Mouse (Mus musculus) cerebellum, adult 2 months (tissue): ENCODE results near the gene Abhd6. TPM values are rescaled to one million over a fixed set of nuclear protein-coding genes. Genes with fewer than 3 reads are reported as not detected.

ENCODE experiments used
- DNase-seq, 2 experiments: peaks; one replicate each; pipeline ENCODE4 v3.0.0; 2021
- H3K27ac ChIP-seq: fragments of 200-500 bp; 2 replicates; pipeline ENCODE4 v1.5.1; 2012; ENCODE audit warnings: low read length, control low read depth, inconsistent platforms; ENCODE audit not compliant: insufficient read depth
- H3K27me3 ChIP-seq: fragments of 200-500 bp; 2 replicates; pipeline ENCODE4 v1.6.1; 2012; ENCODE audit warnings: inconsistent platforms, mild to moderate bottlenecking, low read length, moderate library complexity; ENCODE audit not compliant: control insufficient read depth, insufficient read depth
- H3K4me1 ChIP-seq: fragments of 200-500 bp; 2 replicates; pipeline ENCODE4 v1.6.1; 2011; ENCODE audit warnings: low read length; ENCODE audit not compliant: control insufficient read depth, insufficient read depth
- H3K4me3 ChIP-seq: fragments of 200-500 bp; replicated peaks from 2 replicates; pipeline ENCODE3; 2011; ENCODE audit warnings: mild to moderate bottlenecking, low read depth, low read length, control low read depth; ENCODE audit not compliant: insufficient read depth
- CTCF ChIP-seq: fragments of 200-500 bp; IDR thresholded peaks from 2 replicates; pipeline ENCODE4 v1.5.1; 2011; ENCODE audit warnings: low read depth, mild to moderate bottlenecking, control low read depth, low read length, moderate library complexity, borderline replicate concordance; ENCODE audit not compliant: insufficient read depth
- POLR2A ChIP-seq: fragments of 200-500 bp; IDR thresholded peaks from 2 replicates; pipeline ENCODE4 v1.6.1; 2011; ENCODE audit warnings: low read length, control low read depth, borderline replicate concordance; ENCODE audit not compliant: insufficient read depth
- WGBS: fragments of 180-500 bp; shearing (Covaris S2); methylation state at CpG from one replicate; pipeline ENCODE4 v1.1.7; 2018; 5-methylcytosine and 5-hydroxymethylcytosine counted together
- polyA plus RNA-seq: library from polyadenylated mRNA; depleted of rRNA; stranded (reverse); fragments of >200 nt; gene quantifications from 2 replicates; pipeline ENCODE4 v1.2.3, GENCODE M21; 2012

The Abhd6 gene
- polyA plus RNA-seq, 1 experiment = 59.1 TPM

DNA sequence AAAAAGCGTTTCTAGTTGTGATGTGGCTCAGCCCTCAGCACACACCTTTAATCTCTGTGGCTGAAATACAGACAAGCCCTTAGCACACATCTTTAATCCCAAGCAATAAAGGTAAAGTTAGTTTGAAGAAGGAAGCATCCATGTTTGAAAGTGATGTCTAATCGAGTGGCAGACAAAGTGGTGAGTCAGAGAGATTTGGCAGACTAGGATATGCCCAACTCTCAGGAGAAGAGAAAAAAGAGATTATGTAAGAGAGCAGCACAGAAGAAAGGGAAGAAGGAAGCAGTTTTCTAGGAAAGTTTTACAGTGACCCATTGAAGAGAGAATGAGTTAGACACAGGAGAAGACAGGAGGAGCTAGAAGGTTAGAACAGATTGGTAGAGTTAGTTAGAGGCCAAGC is 86.3 kb downstream of the Abhd6 start:
- DNase-seq = no peak
- TF ChIP-seq POLR2A (no peak), CTCF (no peak)
- Histone ChIP-seq H3K27ac (no peak overlapping the region), H3K4me3 (no peak overlapping the region), H3K27me3 (no peaks in the 10 kb centered on the region), H3K4me1 (no peaks in the 10 kb centered on the region)
- WGBS = 95% methylated on average over 2 of the region's 2 CpGs

DNA sequence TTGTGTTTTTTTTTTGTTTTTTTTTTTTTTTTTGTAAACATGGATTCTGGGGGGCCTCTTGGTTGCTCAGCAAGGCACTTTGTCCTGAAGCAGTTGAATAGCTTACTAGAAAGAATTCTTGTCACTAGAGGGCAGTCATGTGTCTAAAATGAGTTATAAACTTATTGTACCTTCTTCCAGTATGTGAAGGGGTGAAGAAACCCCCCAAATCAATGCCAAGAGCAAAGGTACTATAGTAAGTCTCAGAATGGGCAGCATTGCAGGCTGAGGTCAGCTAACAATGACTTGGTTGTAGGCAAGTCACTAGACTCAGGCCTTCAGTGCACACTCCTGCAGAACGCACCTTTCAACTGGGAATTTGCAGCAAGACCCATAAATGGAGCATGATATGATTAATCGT is 89.9 kb downstream of the Abhd6 start:
- Histone ChIP-seq H3K27ac (no peak overlapping the region), H3K4me3 (no peak overlapping the region), H3K4me1 (no peaks in the 10 kb centered on the region), H3K27me3 (no peaks in the 10 kb centered on the region)
- 84% methylated on average over 2 of the region's 2 CpGs for WGBS
- TF ChIP-seq CTCF = peak; percentile 30; the same call in 1 of the 2 replicates
- no peak for TF ChIP-seq POLR2A
- DNase-seq = peak in 1 of 2 experiments; percentile 37

DNA sequence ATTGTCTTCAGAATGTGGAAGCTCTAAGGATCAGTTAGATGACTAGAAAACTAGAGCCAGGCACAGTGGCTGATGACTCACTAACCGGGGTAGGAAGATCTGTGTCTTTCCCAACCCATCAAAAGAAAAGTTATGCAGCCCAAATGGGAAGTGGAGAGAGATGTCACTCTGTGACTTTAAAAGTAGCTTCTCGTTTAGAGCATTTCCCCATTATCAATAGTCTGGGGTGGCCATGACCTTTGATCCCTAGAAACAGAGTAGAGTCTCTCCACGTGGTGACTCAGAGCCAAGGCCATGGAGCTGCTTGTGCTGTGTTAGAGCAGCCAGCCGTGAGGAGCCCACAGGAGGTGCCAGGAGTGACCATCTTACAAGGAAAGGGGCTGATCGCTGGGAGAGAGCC is 90.7 kb downstream of the Abhd6 start:
- no peak overlapping the region for H3K4me3 ChIP-seq
- TF ChIP-seq CTCF (no peak), POLR2A (no peak)
- H3K4me1 ChIP-seq = no peaks in the 10 kb centered on the region
- no peaks in the 10 kb centered on the region for H3K27me3 ChIP-seq
- WGBS = 35% methylated on average over 5 of the region's 5 CpGs
- no peak overlapping the region for H3K27ac ChIP-seq
- no peak for DNase-seq

DNA sequence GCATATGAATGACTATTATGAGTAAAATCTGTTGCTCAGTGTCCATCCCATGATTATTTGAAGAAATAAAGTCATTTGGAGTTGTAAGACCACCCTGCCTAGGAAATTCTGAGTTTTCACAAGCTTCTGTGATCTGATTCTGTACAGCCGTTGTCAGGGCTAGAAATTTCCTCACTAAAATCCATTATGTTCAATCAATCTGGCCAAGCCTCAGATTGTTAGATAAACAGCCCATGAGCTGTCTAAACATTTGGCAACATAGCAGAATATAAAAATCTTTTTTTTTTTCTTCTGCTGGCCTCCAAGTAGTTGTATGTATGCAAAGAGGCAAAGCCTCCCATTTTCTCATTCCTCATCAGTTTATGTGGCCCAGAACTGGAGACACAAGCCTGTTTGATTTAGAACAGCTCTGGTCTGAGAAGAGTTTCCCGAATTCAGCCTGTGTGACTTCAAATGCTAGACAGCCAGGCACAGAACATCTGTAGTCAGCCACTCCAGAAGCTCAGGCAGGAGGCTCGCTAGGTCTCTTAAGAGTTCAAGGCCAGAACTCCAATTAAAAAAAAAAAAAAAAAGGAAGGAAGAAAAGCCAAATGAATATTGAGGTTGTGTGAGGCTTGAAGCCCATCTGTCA is 92.3 kb downstream of the Abhd6 start:
- Histone ChIP-seq H3K27me3 (no peaks in the 10 kb centered on the region), H3K4me3 (no peak overlapping the region), H3K27ac (no peak overlapping the region), H3K4me1 (peaks cover 1% of the 10 kb centered on the region; the same call in 1 of the 2 replicates)
- no peak for TF ChIP-seq POLR2A
- no peak for TF ChIP-seq CTCF
- no peak for DNase-seq
- WGBS = 67% methylated on average over 3 of the region's 3 CpGs

DNA sequence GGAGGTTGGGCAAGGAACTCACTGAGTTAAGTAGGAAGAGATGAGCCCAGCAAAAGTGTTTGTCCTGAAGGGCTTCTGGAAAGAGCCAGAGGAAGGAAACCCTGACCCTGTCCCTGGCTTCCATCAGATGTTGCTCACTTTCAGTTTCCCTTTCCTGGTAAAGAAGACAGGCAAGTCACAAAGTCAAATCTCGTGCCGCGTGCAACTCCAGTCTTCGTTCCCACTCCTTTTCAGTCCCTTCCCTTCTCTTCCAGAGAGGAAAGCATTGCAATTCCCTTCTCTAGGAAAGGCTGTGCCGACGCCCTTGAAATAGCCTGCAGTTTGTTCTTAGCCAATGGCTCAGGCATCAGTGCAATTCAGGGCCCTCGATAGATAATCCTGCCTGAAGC is 92.9 kb downstream of the Abhd6 start:
- H3K27me3 ChIP-seq = no peaks in the 10 kb centered on the region
- 0 out of 2 replicates have a peak overlapping the region, but pooled peaks have one; percentile 41 for H3K27ac ChIP-seq
- H3K4me3 ChIP-seq = no peak overlapping the region
- 75% methylated on average over 7 of the region's 7 CpGs for WGBS
- TF ChIP-seq CTCF (no peak), POLR2A (no peak)
- H3K4me1 ChIP-seq = peaks cover 3% of the 10 kb centered on the region; the same call in 1 of the 2 replicates
- no peak for DNase-seq

DNA sequence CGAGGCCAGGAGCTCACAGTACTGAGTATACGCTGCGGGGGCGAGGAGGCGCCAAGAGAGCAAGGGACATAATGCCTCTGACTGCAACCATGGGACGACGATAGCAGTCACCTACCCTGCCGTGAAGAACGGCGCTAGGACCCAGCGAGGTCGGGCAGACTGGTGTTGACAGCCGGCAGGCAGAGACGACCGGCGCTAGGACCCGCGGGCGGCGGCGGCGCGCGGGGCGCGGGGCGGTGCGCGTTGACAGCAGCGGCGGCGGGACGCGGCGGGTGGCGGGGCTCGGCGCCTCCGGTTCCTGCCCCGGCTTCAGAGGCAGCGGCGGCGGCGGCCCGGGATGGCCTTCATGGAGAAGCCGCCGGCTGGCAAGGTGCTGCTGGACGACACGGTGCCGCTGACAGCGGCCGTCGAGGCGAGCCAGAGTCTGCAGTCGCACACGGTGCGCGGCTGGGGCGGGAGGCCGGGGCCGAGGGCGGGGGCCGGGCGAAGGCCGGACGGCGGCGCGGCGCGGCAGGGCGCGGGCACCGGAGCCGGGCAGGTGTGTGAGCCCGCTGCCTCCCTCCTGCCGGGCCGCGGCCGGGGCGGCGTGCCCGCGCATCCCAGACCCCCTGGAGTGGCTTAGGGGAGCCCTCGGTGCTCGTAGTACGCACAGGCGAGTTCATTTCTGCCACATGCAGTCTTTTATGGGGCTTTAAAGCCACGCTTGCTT is 95.4 kb downstream of the Abhd6 start, which contains the start of gene Pxk:
Gene Pxk, plus strand, starts transcription at position 234 of the 709 bp plus-strand sequence.
- WGBS = 1% methylated on average over 85 of the region's 89 CpGs

DNA sequence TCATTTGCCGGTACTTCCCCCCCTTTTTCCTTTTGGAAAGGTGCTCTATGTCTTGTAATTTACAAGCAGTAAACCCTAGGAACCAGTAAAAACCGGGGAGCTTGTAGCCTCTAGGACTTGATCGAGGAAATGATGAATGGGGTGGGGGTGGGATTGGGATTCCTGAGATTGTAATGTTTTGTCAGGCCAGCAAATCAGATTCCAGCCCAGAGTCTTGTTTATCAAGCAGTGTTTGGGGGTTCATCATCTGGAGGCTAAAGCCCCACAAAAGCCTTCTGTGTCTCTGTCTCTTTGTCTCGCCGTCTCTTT is 95.9 kb downstream of the Abhd6 start:
- no peak for TF ChIP-seq CTCF
- no peak for TF ChIP-seq POLR2A
- peaks cover 9% of the 10 kb centered on the region for H3K4me1 ChIP-seq
- no peak for DNase-seq
- peak overlapping the region; percentile 67 for H3K4me3 ChIP-seq
- H3K27ac ChIP-seq = peak overlapping the region; percentile 51
- no peaks in the 10 kb centered on the region for H3K27me3 ChIP-seq
- whole genome bisulfite sequencing = 2% methylated on average over 5 of the region's 5 CpGs

More for the DNA sequence above, 95.4 kb downstream of the Abhd6 start, which contains the start of gene Pxk:
- Histone ChIP-seq H3K27ac (peak within 1 kb of the TSS; percentile 55), H3K4me3 (peak within 1 kb of the TSS; percentile 67), H3K27me3 (no peaks in the 10 kb centered on the region), H3K4me1 (peaks cover 4% of the 10 kb centered on the region)
- 0 out of 2 replicates have a peak, but pooled peaks have one; percentile 42 for TF ChIP-seq POLR2A
- TF ChIP-seq CTCF = no peak
- peak; percentile 95 to 97 for DNase-seq

DNA sequence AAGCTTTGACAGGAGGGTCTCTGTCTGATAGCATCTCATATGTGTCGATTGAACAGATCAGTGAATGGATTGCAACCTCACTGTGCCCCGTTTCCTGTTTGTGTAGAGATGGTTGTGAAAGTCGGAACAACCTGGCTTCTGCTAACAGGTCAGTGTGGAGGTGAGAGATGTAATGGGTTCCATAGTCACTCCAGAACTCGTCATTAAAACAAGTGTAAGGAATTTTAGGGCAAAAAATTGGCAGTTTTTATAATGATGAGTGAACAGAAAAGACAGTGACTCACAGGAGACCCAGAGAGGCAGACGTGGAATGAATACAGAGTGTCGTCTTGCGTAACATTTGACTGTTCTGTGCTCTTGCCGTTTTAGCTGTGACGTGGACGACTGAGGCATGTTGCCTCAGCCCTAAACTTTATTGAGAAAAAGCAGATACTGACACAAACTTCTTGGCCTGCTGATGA is 96.9 kb downstream of the Abhd6 start:
- H3K27me3 ChIP-seq = no peaks in the 10 kb centered on the region
- no peak overlapping the region for H3K27ac ChIP-seq
- H3K4me3 ChIP-seq = peak overlapping the region; percentile 51
- peak in 1 of 2 experiments; percentile 29 for DNase-seq
- 39% methylated on average over 10 of the region's 10 CpGs for WGBS
- peaks cover 13% of the 10 kb centered on the region for H3K4me1 ChIP-seq
- no peak for TF ChIP-seq CTCF
- no peak for TF ChIP-seq POLR2A

DNA sequence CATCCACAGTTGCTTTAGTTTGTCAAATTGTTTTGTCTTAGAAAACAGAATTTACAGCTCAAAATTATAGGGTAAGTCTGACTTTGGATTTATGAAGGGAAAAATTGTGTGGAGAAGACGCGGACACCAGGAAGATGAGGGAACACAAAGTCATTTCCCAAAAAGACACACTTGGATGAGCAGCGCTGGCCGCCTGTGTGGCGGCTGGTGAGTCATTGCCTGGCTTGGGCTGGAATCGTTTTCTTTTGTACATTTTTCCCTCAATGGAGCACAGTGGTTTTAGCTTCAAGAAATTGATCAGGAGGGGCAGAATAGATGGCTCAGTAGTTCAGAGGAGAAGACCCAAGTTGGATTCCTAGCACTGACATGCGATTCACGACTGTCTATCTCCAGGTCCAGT is 99.2 kb downstream of the Abhd6 start:
- no peak overlapping the region for H3K4me3 ChIP-seq
- H3K4me1 ChIP-seq = peaks cover 17% of the 10 kb centered on the region
- no peak overlapping the region for H3K27ac ChIP-seq
- no peaks in the 10 kb centered on the region for H3K27me3 ChIP-seq
- TF ChIP-seq CTCF = no peak
- no peak for TF ChIP-seq POLR2A
- 31% methylated on average over 8 of the region's 8 CpGs for WGBS
- peak; percentile 46 to 69 for DNase-seq
